Mouse (Mus musculus): ENCODE data around the gene Ablim1.

DNA sequence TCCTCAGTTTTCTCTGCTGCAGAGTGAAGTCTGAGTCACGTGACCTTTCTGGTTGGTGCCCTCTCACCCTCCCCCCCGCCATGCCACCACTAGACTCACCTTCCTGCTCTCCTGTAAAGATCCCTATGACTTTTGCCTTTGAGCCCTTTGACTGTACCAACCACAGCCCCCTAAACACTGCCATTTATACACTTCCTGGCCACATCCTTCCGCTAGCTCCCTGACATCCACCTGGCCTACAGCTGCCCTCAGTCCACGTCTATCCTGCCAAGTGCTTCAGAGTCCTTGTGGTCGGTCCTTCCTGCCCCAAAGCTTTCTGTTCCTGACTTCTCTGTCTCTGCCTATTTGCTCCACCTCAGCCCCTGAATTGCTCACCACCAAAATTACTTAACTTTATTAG, 29.1 kb upstream of the Ablim1 start:
- TF ChIP-seq CTCF (IDR thresholded peaks at IDR 0.05; ENCODE audit: low read depth, low read length) (no peak), POLR2A (IDR thresholded peaks at IDR 0.05; ENCODE audit: extremely low read depth, insufficient read depth, low read length) (no peak)

Measured in liver, adult 2 months (tissue).